9 mouse cellular contexts compared by ENCODE assay signal in genomic region chr2:25400291-25400690, GRCm38 (mm10). TPM values are rescaled to one million over a fixed set of nuclear protein-coding genes. Genes with fewer than 3 reads are reported as not detected.
DNase-seq lines count a peak whose midpoint lies in the region; ATAC-seq and TF ChIP-seq lines count a peak whose summit lies in the region.
"Had no signal": no experiment of that assay in that cellular context is flagged by ENCODE, and none has a peak within 500 bp of the region (broad histone marks: within the 10 kb centered on the region; RNA-seq: fewer than 3 reads in every experiment).

No protein-coding gene starts in this region.

- no peak for TF ChIP-seq CTCF in layer of hippocampus, adult 2 months (conservative IDR thresholded peaks at IDR 0.05)

- H3K27me3 ChIP-seq in hindbrain, embryonic 12.5 days: peaks cover 70% of the 10 kb centered on the region
- peaks cover 62% of the 10 kb centered on the region for H3K27me3 ChIP-seq in neural tube, embryonic 13.5 days

- H3K9ac ChIP-seq in hindbrain, embryonic 12.5 days: no peak overlapping the region
- peak overlapping the region; percentile 60 for H3K9ac ChIP-seq in neural tube, embryonic 13.5 days

- DNase-seq in layer of hippocampus, adult 2 months (ENCODE audit: low spot score in 2 of 2): no peak
- DNase-seq in layer of hippocampus, postnatal 14 days (ENCODE audit: low spot score in 2 of 2): no peak
- DNase-seq in gastrocnemius, adult 8-10 months (ENCODE audit: low spot score in 2 of 2): peak; percentile 50 to 51
- no peak for DNase-seq in layer of hippocampus, adult 11-12 months (ENCODE audit: low spot score)
- no peak for DNase-seq in cerebellum, postnatal 25 days
- DNase-seq in thymus, postnatal 25 days: no peak
- DNase-seq: thymus, adult 18-20 months had no signal

- WGBS in hindbrain, embryonic 12.5 days: 21% methylated on average over 16 of the region's 16 CpGs
- 20% methylated on average over 16 of the region's 16 CpGs for WGBS in neural tube, embryonic 13.5 days

- H3K36me3 ChIP-seq in hindbrain, embryonic 12.5 days: no peaks in the 10 kb centered on the region
- no peaks in the 10 kb centered on the region for H3K36me3 ChIP-seq in neural tube, embryonic 13.5 days

- H3K4me3 ChIP-seq in layer of hippocampus, adult 2 months: peak overlapping the region; percentile 47; the same call in 1 of the 2 replicates
- H3K4me3 ChIP-seq in hindbrain, embryonic 12.5 days: peak overlapping the region; percentile 14
- H3K4me3 ChIP-seq in neural tube, embryonic 13.5 days: peak overlapping the region; percentile 27

- H3K9me3 ChIP-seq in hindbrain, embryonic 12.5 days (replicated peaks): no peaks in the 10 kb centered on the region
- no peaks in the 10 kb centered on the region for H3K9me3 ChIP-seq in neural tube, embryonic 13.5 days

- H3K4me1 ChIP-seq in hindbrain, embryonic 12.5 days: peaks cover 31% of the 10 kb centered on the region
- H3K4me1 ChIP-seq in neural tube, embryonic 13.5 days (replicated peaks): peaks cover 43% of the 10 kb centered on the region

- 0 out of 2 replicates have a peak overlapping the region, but pooled peaks have one; percentile 14 for H3K27ac ChIP-seq in layer of hippocampus, adult 2 months
- no peak overlapping the region for H3K27ac ChIP-seq in hindbrain, embryonic 12.5 days
- H3K27ac ChIP-seq in neural tube, embryonic 13.5 days (replicated peaks): no peak overlapping the region

- peak overlapping the region; percentile 44 for H3K4me2 ChIP-seq in hindbrain, embryonic 12.5 days (replicated peaks)
- H3K4me2 ChIP-seq in neural tube, embryonic 13.5 days: peak overlapping the region; percentile 48

- no peak for ATAC-seq in hindbrain, embryonic 12.5 days (ENCODE audit: low FRiP score)
- ATAC-seq in neural tube, embryonic 13.5 days (ENCODE audit: low read depth): no peak

RNA-seq across cellular contexts. Expression of gene Npdc1, which starts 1.1 kb away (rescaled TPM):
- total RNA-seq in layer of hippocampus, adult 2 months (2021): 100 to 1,000 TPM; 429 to 433 TPM
- 100 to 1,000 TPM; 402 to 418 TPM for total RNA-seq in layer of hippocampus, postnatal 14 days (2021)
- 10 to 100 TPM; 12.6 to 19.9 (median 15.7) TPM for total RNA-seq in gastrocnemius, adult 8-10 months (2022)
- polyA plus RNA-seq in hindbrain, embryonic 12.5 days (2016; fragmentation: Nextera tagmentation; extraction: Ambion mirVana): 216 and 225 TPM in 2 replicates
- polyA plus RNA-seq in neural tube, embryonic 13.5 days (2015; fragmentation: Nextera tagmentation; extraction: Ambion mirVana): 359 and 403 TPM in 2 replicates

RNA-seq across cellular contexts. Expression of gene Entpd2, which starts 4.6 kb away (rescaled TPM):
- 10 to 100 TPM; 14.6 to 16.6 TPM for total RNA-seq in layer of hippocampus, adult 2 months (2021)
- 10 to 100 TPM; 22.3 to 23.4 TPM for total RNA-seq in layer of hippocampus, postnatal 14 days (2021)
- total RNA-seq in gastrocnemius, adult 8-10 months (2022): 1 to 10 TPM; 3.8 to 8.0 (median 6.2) TPM
- 0.22 and 0.46 TPM in 2 replicates for polyA plus RNA-seq in hindbrain, embryonic 12.5 days (2016; fragmentation: Nextera tagmentation; extraction: Ambion mirVana)
- 11.0 and 14.8 TPM in 2 replicates for polyA plus RNA-seq in neural tube, embryonic 13.5 days (2015; fragmentation: Nextera tagmentation; extraction: Ambion mirVana)

RNA-seq across cellular contexts. Expression of gene Fut7, which starts 22.8 kb away (rescaled TPM):
- under 1 TPM in 1 of 2 experiments, not detected in 1; 0.37 TPM for total RNA-seq in layer of hippocampus, adult 2 months (2021)
- total RNA-seq in layer of hippocampus, postnatal 14 days (2021): under 1 TPM; 0.31 to 0.81 TPM
- total RNA-seq in gastrocnemius, adult 8-10 months (2022): not detected
- polyA plus RNA-seq in hindbrain, embryonic 12.5 days (2016; fragmentation: Nextera tagmentation; extraction: Ambion mirVana): 0.53 TPM in 1 of 2 replicates, not detected in the other
- polyA plus RNA-seq in neural tube, embryonic 13.5 days (2015; fragmentation: Nextera tagmentation; extraction: Ambion mirVana): 0.18 TPM in 1 of 2 replicates, not detected in the other

RNA-seq across cellular contexts. Expression of gene Sapcd2, which starts 28.2 kb away (rescaled TPM):
- total RNA-seq in layer of hippocampus, adult 2 months (2021): 1 to 10 TPM; 3.0 to 4.0 TPM
- 10 to 100 TPM; 11.9 to 15.3 TPM for total RNA-seq in layer of hippocampus, postnatal 14 days (2021)
- not detected for total RNA-seq in gastrocnemius, adult 8-10 months (2022)
- polyA plus RNA-seq in hindbrain, embryonic 12.5 days (2016; fragmentation: Nextera tagmentation; extraction: Ambion mirVana): 31.9 and 41.4 TPM in 2 replicates
- polyA plus RNA-seq in neural tube, embryonic 13.5 days (2015; fragmentation: Nextera tagmentation; extraction: Ambion mirVana): 9.9 and 11.3 TPM in 2 replicates

RNA-seq across cellular contexts. Expression of gene Abca2, which starts 28.2 kb away (rescaled TPM):
- total RNA-seq in layer of hippocampus, adult 2 months (2021): 100 to 1,000 TPM; 159 to 167 TPM
- 100 to 1,000 TPM; 140 to 141 TPM for total RNA-seq in layer of hippocampus, postnatal 14 days (2021)
- 10 to 100 TPM; 14.6 to 19.4 (median 16.0) TPM for total RNA-seq in gastrocnemius, adult 8-10 months (2022)
- polyA plus RNA-seq in hindbrain, embryonic 12.5 days (2016; fragmentation: Nextera tagmentation; extraction: Ambion mirVana): 10.1 and 10.6 TPM in 2 replicates
- polyA plus RNA-seq in neural tube, embryonic 13.5 days (2015; fragmentation: Nextera tagmentation; extraction: Ambion mirVana): 9.8 and 10.2 TPM in 2 replicates

Comparison
In these comparisons a context has a peak if more than half of its experiments do, and no peak if none do; other contexts are left out.
1. DNase-seq: peak in gastrocnemius, adult 8-10 months (2 of 2); none in layer of hippocampus, adult 2 months (0 of 2), layer of hippocampus, postnatal 14 days (0 of 2), layer of hippocampus, adult 11-12 months (single experiment), cerebellum, postnatal 25 days (0 of 2) and thymus, postnatal 25 days (single experiment).
2. RNA of gene Npdc1, which starts 1.1 kb away (total RNA-seq): 429 to 433 TPM in layer of hippocampus, adult 2 months and 402 to 418 TPM in layer of hippocampus, postnatal 14 days; 12.6 to 19.9 TPM in gastrocnemius, adult 8-10 months; every median in the first group is over 10 times any median in the second.
3. Peak in every context shown above with its lines, with median percentiles within 50 percentile points of each other: H3K4me3 ChIP-seq.